Mouse (Mus musculus) myocyte (in vitro differentiated cells): ENCODE measurements around the gene Slc39a11. TPM values are rescaled to one million over a fixed set of nuclear protein-coding genes. Genes with fewer than 3 reads are reported as not detected.

ENCODE experiments used
- H3K27me3 ChIP-seq: one replicate; pipeline ENCODE4 v1.6.1; 2011; ENCODE audit not compliant: control insufficient read depth, insufficient read depth, insufficient read length
- H3K36me3 ChIP-seq: one replicate; pipeline ENCODE4 v1.6.1; 2011; ENCODE audit not compliant: control insufficient read depth, insufficient read depth
- H3K4me2 ChIP-seq: one replicate; pipeline ENCODE4 v1.6.1; 2011; ENCODE audit warnings: low read depth, control low read depth
- H3K4me3 ChIP-seq: one replicate; pipeline ENCODE4 v1.5.1; 2011; ENCODE audit warnings: mild to moderate bottlenecking, control low read depth, moderate library complexity
- H3K79me2 ChIP-seq: one replicate; pipeline ENCODE4 v1.6.1; 2011; ENCODE audit not compliant: control insufficient read depth, insufficient read depth
- H3ac ChIP-seq: one replicate; pipeline ENCODE4 v1.6.1; 2011; ENCODE audit not compliant: control insufficient read depth, insufficient read length
- CEBPB ChIP-seq: IDR thresholded peaks from 2 replicates; pipeline ENCODE4 v1.6.1; 2011; ENCODE audit warnings: mild to moderate bottlenecking, moderate library complexity; ENCODE audit not compliant: poor library complexity, insufficient read depth, severe bottlenecking
- E2F4 ChIP-seq: IDR thresholded peaks from one replicate; pipeline ENCODE4 v1.6.1; 2011; ENCODE audit warnings: mild to moderate bottlenecking, control low read depth, moderate library complexity; ENCODE audit not compliant: insufficient read depth
- MAX ChIP-seq: IDR thresholded peaks from one replicate; pipeline ENCODE4 v1.6.1; 2011; ENCODE audit warnings: low read depth, mild to moderate bottlenecking, control low read depth
- MYOD1 ChIP-seq, 3 experiments: IDR thresholded peaks; one replicate each; pipeline ENCODE4 v1.6.1; 2011; ENCODE audit warnings: control low read depth in 2 of 3, low read depth in 2 of 3, mild to moderate bottlenecking in 2 of 3, moderate library complexity in 1 of 3; ENCODE audit not compliant: insufficient read length in 2 of 3, control insufficient read depth in 1 of 3
- MYOG ChIP-seq, 3 experiments: IDR thresholded peaks; one replicate each; pipeline ENCODE4 v1.6.1; 2011; ENCODE audit warnings: control low read depth in 2 of 3, low read depth in 2 of 3, mild to moderate bottlenecking in 2 of 3; ENCODE audit not compliant: insufficient read length in 2 of 3, control insufficient read depth in 1 of 3, insufficient read depth in 1 of 3
- POLR2A ChIP-seq: IDR thresholded peaks from one replicate; pipeline ENCODE4 v1.6.1; 2011; ENCODE audit warnings: low read depth, mild to moderate bottlenecking, control low read depth, moderate library complexity; ENCODE audit not compliant: insufficient read length
- POLR2AphosphoS2 ChIP-seq: IDR thresholded peaks from one replicate; pipeline ENCODE4 v1.6.1; 2011; ENCODE audit warnings: low read depth, control low read depth; ENCODE audit not compliant: insufficient read length
- REST ChIP-seq: IDR thresholded peaks from one replicate; pipeline ENCODE4 v1.6.1; 2011; ENCODE audit warnings: mild to moderate bottlenecking, control low read depth, moderate library complexity; ENCODE audit not compliant: insufficient read depth, insufficient read length
- SRF ChIP-seq: IDR thresholded peaks from one replicate; pipeline ENCODE4 v1.6.1; 2011; ENCODE audit warnings: low read depth; ENCODE audit not compliant: control insufficient read depth, insufficient read length
- TCF12 ChIP-seq: IDR thresholded peaks from one replicate; pipeline ENCODE4 v1.6.1; 2011; ENCODE audit warnings: mild to moderate bottlenecking, control low read depth; ENCODE audit not compliant: poor library complexity, insufficient read depth, severe bottlenecking
- TCF3 ChIP-seq: IDR thresholded peaks from one replicate; pipeline ENCODE4 v1.6.1; 2011; ENCODE audit warnings: low read depth, control low read depth; ENCODE audit not compliant: insufficient read length
- USF1 ChIP-seq: IDR thresholded peaks from one replicate; pipeline ENCODE4 v1.6.1; 2011; ENCODE audit warnings: low read depth, mild to moderate bottlenecking, control low read depth, moderate library complexity
- polyA plus RNA-seq: library from polyadenylated mRNA; unstranded; fragments of >200 nt; fragmentation: generic; extraction: Trizol; gene quantifications from one replicate; pipeline ENCODE4 v1.2.1, GENCODE M21; 2012; ENCODE audit warnings: missing spikeins

Slc39a11 gene
- polyA plus RNA-seq, 1 experiment: 15.7 TPM

GRCm38 (mm10) chr11:113258016-113258415 lies 391.9 kb downstream of the Slc39a11 start:
- Histone ChIP-seq H3K36me3 (no peaks in the 10 kb centered on the region), H3ac (no peak overlapping the region), H3K79me2 (no peaks in the 10 kb centered on the region), H3K4me2 (no peak overlapping the region), H3K27me3 (no peaks in the 10 kb centered on the region), H3K4me3 (no peak overlapping the region)
- TF ChIP-seq POLR2A (no peak), TCF12 (no peak)

DNA sequence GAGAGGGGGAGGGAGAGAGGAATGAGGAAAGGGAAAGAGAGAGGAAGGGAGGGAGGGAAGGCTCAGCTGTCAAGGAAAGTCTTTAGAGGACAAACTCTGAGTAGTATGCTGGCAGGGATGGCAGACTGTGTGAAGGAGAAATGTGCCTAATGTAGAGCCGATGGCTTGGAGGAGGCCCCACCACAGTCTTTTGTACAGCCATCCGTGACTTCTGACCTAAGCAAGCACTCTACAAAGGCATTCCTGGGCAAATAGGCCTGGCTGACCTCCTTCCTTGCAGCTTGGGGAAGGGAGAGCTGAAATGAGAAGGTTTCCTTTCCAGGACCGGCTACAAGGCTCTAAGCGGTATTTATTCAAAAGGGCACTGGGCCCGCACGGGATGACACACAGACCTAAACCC lies 395.2 kb downstream of the Slc39a11 start:
- no peaks in the 10 kb centered on the region for H3K79me2 ChIP-seq
- no peak overlapping the region for H3K4me3 ChIP-seq
- TF ChIP-seq SRF: no peak
- no peak for TF ChIP-seq MAX
- no peak for TF ChIP-seq E2F4
- no peak for TF ChIP-seq POLR2AphosphoS2
- no peak for TF ChIP-seq MYOG (IDR thresholded peaks at IDR 0.05; ENCODE audit: control insufficient read depth in 1 of 3, insufficient read depth in 1 of 3, insufficient read length in 2 of 3, low read depth in 2 of 3)
- H3ac ChIP-seq: no peak overlapping the region
- no peaks in the 10 kb centered on the region for H3K27me3 ChIP-seq
- no peak overlapping the region for H3K4me2 ChIP-seq
- no peaks in the 10 kb centered on the region for H3K36me3 ChIP-seq

DNA sequence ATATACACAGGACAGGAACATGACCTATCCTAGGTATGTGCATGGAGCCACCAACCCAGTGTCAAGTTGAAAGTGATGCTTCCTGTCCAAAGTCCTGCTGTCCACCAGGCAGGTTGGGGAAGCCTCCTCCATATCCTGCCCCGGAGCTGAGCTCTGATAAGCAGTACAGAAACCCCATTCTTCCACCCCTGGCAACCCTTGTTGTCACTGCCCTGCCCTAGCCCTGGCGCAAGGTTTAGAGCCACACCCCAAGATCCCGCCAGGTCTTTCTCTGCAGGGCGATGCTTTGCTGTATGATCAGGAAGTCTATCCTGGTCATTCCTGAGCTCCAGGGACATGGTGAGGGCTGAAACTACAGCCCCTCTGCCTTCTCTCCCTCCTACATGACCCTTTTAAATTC lies 396.7 kb downstream of the Slc39a11 start:
- TF ChIP-seq CEBPB (no peak), SRF (no peak), MYOD1 (IDR thresholded peaks at IDR 0.05; ENCODE audit: control insufficient read depth in 1 of 3, insufficient read length in 2 of 3, low read depth in 2 of 3) (no peak), TCF3 (no peak)
- H3K4me2 ChIP-seq: no peak overlapping the region
- no peaks in the 10 kb centered on the region for H3K79me2 ChIP-seq
- H3K27me3 ChIP-seq: no peaks in the 10 kb centered on the region
- no peaks in the 10 kb centered on the region for H3K36me3 ChIP-seq
- H3ac ChIP-seq: no peak overlapping the region
- H3K4me3 ChIP-seq: no peak overlapping the region

DNA sequence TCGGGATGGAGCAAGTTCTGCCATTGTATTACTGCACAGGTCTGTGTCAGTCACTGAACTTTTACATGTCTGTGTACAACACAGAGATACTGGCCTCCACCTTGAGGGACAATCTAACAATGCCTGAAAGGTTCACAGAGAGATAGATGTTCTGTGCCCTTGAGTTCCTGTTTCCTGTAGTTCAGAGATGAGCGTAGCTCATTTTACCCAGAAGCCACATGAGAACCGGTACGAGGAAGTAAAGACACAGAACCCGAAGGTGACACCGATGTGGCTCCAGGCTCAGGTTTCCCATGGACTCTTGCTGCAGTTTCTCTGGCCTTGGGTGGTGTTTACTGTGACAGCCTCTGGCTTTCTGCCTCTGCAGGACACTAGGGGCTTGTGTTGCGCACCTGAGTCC lies 398.7 kb downstream of the Slc39a11 start:
- Histone ChIP-seq H3K79me2 (no peaks in the 10 kb centered on the region), H3K4me3 (no peak overlapping the region)

GRCm38 (mm10) chr11:113246475-113246874 lies 403.4 kb downstream of the Slc39a11 start:
- TF ChIP-seq TCF12: no peak
- no peak for TF ChIP-seq CEBPB
- no peak for TF ChIP-seq MYOG (IDR thresholded peaks at IDR 0.05; ENCODE audit: control insufficient read depth in 1 of 3, insufficient read depth in 1 of 3, insufficient read length in 2 of 3, low read depth in 2 of 3)
- no peak for TF ChIP-seq MAX
- TF ChIP-seq POLR2AphosphoS2: no peak
- no peak for TF ChIP-seq MYOD1 (IDR thresholded peaks at IDR 0.05; ENCODE audit: control insufficient read depth in 1 of 3, insufficient read length in 2 of 3, low read depth in 2 of 3)
- TF ChIP-seq E2F4: no peak
- TF ChIP-seq SRF: no peak
- no peak for TF ChIP-seq REST
- no peak for TF ChIP-seq USF1
- H3ac ChIP-seq: no peak overlapping the region
- no peak overlapping the region for H3K4me2 ChIP-seq
- no peak overlapping the region for H3K4me3 ChIP-seq
- no peaks in the 10 kb centered on the region for H3K79me2 ChIP-seq
- no peaks in the 10 kb centered on the region for H3K36me3 ChIP-seq
- no peaks in the 10 kb centered on the region for H3K27me3 ChIP-seq

More for the DNA sequence above, 398.7 kb downstream of the Slc39a11 start:
- no peaks in the 10 kb centered on the region for H3K27me3 ChIP-seq
- H3K36me3 ChIP-seq: no peaks in the 10 kb centered on the region
- H3K4me2 ChIP-seq: no peak overlapping the region
- no peak overlapping the region for H3ac ChIP-seq
- TF ChIP-seq POLR2A (no peak), CEBPB (no peak)

- no peak for TF ChIP-seq SRF
- no peak for TF ChIP-seq TCF3
- Histone ChIP-seq H3K36me3 (no peaks in the 10 kb centered on the region), H3K27me3 (no peaks in the 10 kb centered on the region), H3K4me3 (no peak overlapping the region), H3K4me2 (no peak overlapping the region), H3ac (no peak overlapping the region), H3K79me2 (no peaks in the 10 kb centered on the region)
Measured at GRCm38 (mm10) chr11:113245666-113246065, 404.2 kb downstream of the Slc39a11 start.
